Mouse (Mus musculus) limb, embryonic 12.5 days (tissue): ENCODE data around the gene Cd164l2. TPM values are rescaled to one million over a fixed set of nuclear protein-coding genes. Genes with fewer than 3 reads are reported as not detected.
A peak's percentile ranks its signal among the peaks of the same experiment; 100 is the strongest.

Source experiments
- ATAC-seq: fragments of 200-750 bp; cut with Nextera tagmentation; 2 replicates; pipeline ENCODE4 v1.8.0; 2017; ENCODE audit warnings: low read depth, moderate TSS enrichment; ENCODE audit not compliant: insufficient number of reproducible peaks, insufficient read depth, low FRiP score, low TSS enrichment
- H3K27ac ChIP-seq: fragments of 300-500 bp; sonication (generic); 2 replicates; pipeline ENCODE4 v1.5.1; 2016; ENCODE audit warnings: mild to moderate bottlenecking, moderate library complexity
- H3K27me3 ChIP-seq: fragments of 300-500 bp; sonication (generic); 2 replicates; pipeline ENCODE4 v1.6.1; 2016; ENCODE audit warnings: mild to moderate bottlenecking, moderate library complexity
- H3K36me3 ChIP-seq: fragments of 300-500 bp; sonication (generic); 2 replicates; pipeline ENCODE4 v1.6.1; 2016; ENCODE audit warnings: mild to moderate bottlenecking, moderate library complexity
- H3K4me1 ChIP-seq: fragments of 300-500 bp; sonication (generic); replicated peaks from 2 replicates; pipeline ENCODE4 v1.6.1; 2016
- H3K4me2 ChIP-seq: fragments of 300-500 bp; sonication (generic); 2 replicates; pipeline ENCODE4 v1.6.1; 2016; ENCODE audit warnings: mild to moderate bottlenecking, moderate library complexity
- H3K4me3 ChIP-seq: fragments of 300-500 bp; sonication (generic); replicated peaks from 2 replicates; pipeline ENCODE4 v1.5.1; 2016; ENCODE audit warnings: mild to moderate bottlenecking
- H3K9ac ChIP-seq: fragments of 300-500 bp; sonication (generic); replicated peaks from 2 replicates; pipeline ENCODE4 v1.6.1; 2016; ENCODE audit warnings: mild to moderate bottlenecking, moderate library complexity
- H3K9me3 ChIP-seq: fragments of 300-500 bp; sonication (generic); 2 replicates; pipeline ENCODE4 v1.6.1; 2016; ENCODE audit warnings: mild to moderate bottlenecking, moderate library complexity
- WGBS: fragments of 180-500 bp; shearing (Covaris S2); methylation state at CpG from one replicate; pipeline ENCODE4 v1.1.7; 2016; 5-methylcytosine and 5-hydroxymethylcytosine counted together
- polyA plus RNA-seq: library from polyadenylated mRNA; unstranded; fragments of >200 nt; fragmentation: Nextera tagmentation; extraction: Ambion mirVana; gene quantifications from 2 replicates; pipeline ENCODE4 v1.2.1, GENCODE M21; 2016

The Cd164l2 gene
- polyA plus RNA-seq, 1 experiment from 2014 or later, result 3.2 TPM

DNA sequence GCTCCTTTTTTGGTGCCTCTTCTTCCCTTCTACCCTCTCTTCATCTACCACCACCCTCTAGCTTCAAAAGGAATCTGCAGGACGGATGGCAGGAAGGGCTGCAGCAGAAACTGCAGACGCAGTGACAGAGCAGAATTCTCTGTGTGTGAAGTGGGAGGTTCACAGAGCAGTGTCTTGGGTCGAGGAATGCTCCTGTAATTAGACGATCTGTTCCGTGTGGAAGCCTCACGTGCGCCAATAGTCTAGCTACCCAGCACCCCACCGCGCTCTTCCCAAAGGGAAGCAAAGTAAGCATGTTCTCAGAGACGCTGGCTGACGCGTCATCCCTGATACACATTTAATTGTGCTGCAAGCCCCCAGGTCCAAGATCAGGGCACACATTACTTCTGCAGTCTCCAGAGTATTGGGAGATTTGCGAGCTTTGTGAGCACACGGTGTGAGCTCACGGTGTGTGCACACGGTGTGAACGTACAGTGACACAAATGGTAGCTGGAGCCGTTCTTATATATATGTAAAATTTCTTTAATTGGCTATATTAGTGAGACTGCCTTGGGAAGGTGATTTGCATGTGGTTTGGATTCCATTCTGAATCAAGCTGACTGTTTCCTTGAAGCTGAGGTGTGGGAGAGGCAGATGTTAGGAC lies 35.0 kb upstream of the Cd164l2 start:
- WGBS, result 71% methylated on average over 18 of the region's 18 CpGs
- no peak overlapping the region for H3K4me3 ChIP-seq
- H3K36me3 ChIP-seq, result peaks cover 46% of the 10 kb centered on the region
- peaks cover 29% of the 10 kb centered on the region for H3K4me1 ChIP-seq
- H3K4me2 ChIP-seq, result no peak overlapping the region
- no peaks in the 10 kb centered on the region for H3K9me3 ChIP-seq
- ATAC-seq, result no peak
- no peak overlapping the region for H3K9ac ChIP-seq
- peak overlapping the region; percentile 60 for H3K27ac ChIP-seq
- no peaks in the 10 kb centered on the region for H3K27me3 ChIP-seq

DNA sequence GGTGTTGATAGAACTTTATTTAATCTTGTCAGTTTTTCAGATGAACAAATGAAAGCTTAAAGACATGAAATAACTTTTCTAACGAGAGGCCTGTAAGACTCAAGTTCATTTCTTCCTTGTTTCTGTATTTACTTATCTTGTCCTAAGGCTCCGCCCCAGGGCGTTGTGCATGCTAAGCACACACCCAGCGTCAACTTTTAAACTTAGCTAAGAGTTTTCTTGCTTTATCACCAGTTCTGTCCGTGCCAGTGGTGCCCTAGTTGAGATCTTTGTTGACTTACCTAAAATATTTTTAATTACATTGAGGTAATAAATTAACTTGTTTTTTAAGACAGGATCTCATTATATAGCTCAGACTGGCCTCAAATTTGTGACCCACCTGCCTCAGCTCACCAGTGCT lies 33.6 kb upstream of the Cd164l2 start:
- 88% methylated on average over 5 of the region's 5 CpGs for WGBS
- Histone ChIP-seq H3K9me3 (no peaks in the 10 kb centered on the region), H3K4me3 (no peak overlapping the region), H3K9ac (no peak overlapping the region), H3K4me1 (peaks cover 34% of the 10 kb centered on the region), H3K27ac (no peak overlapping the region), H3K4me2 (no peak overlapping the region), H3K36me3 (peaks cover 53% of the 10 kb centered on the region), H3K27me3 (no peaks in the 10 kb centered on the region)
- ATAC-seq, result no peak

DNA sequence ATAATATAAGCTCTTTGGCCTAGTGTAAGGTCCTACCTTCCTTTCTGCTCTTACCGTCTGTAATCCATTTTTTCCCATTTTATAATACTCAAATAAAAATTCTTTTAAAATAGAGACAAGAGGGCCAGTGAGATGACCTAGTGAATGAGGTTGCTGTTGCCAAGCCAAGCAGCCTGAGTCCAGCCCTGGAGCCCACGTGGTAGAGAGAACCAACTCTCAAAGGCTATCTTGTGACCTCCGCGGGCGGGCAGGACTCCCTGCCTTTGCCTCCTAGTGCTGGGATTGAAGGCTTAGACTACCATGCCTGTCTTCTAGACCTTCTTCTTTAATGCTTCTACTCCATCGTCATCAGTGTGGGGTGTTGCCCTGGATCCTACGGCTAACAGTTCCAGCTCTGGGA lies 32.7 kb upstream of the Cd164l2 start:
- Histone ChIP-seq H3K27ac (no peak overlapping the region), H3K9ac (no peak overlapping the region), H3K27me3 (no peaks in the 10 kb centered on the region), H3K4me2 (no peak overlapping the region), H3K4me3 (no peak overlapping the region), H3K9me3 (no peaks in the 10 kb centered on the region), H3K4me1 (peaks cover 40% of the 10 kb centered on the region), H3K36me3 (peaks cover 53% of the 10 kb centered on the region)
- no peak for ATAC-seq
- 91% methylated on average over 7 of the region's 7 CpGs for WGBS

DNA sequence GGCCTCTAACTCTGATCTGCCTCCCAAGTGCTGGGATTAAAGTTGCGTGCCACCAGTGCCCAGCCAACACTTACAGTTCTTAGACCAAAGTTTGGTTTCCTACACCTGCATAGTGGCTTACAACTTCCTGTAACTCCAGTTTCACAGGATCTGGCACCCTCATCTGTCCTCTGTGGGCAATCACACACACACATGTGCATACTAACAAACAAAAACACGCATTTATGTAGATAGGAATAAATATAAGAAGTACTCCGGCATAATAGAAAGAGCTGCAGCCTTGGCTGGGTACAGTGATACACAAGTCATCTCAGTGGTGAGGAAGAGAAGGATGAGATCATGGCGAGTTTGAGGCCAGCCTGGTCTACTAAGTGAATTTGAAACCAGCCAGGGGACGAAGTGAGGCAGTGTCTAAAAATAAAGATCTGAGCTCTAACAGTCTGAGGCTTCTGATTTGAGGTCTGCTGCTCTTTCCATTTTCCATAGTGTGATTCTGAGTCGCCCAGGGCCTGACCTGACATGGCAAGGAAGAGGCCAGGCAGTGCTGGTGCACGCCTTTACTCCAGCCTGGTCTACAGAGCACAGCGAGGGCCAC lies 29.4 kb upstream of the Cd164l2 start:
- H3K27me3 ChIP-seq, result no peaks in the 10 kb centered on the region
- peak overlapping the region; percentile 94 for H3K27ac ChIP-seq
- peaks cover 55% of the 10 kb centered on the region for H3K36me3 ChIP-seq
- H3K4me1 ChIP-seq, result peaks cover 43% of the 10 kb centered on the region
- no peak for ATAC-seq
- H3K4me3 ChIP-seq, result no peak overlapping the region
- no peak overlapping the region for H3K4me2 ChIP-seq
- 92% methylated on average over 8 of the region's 8 CpGs for WGBS
- H3K9me3 ChIP-seq, result no peaks in the 10 kb centered on the region
- no peak overlapping the region for H3K9ac ChIP-seq

DNA sequence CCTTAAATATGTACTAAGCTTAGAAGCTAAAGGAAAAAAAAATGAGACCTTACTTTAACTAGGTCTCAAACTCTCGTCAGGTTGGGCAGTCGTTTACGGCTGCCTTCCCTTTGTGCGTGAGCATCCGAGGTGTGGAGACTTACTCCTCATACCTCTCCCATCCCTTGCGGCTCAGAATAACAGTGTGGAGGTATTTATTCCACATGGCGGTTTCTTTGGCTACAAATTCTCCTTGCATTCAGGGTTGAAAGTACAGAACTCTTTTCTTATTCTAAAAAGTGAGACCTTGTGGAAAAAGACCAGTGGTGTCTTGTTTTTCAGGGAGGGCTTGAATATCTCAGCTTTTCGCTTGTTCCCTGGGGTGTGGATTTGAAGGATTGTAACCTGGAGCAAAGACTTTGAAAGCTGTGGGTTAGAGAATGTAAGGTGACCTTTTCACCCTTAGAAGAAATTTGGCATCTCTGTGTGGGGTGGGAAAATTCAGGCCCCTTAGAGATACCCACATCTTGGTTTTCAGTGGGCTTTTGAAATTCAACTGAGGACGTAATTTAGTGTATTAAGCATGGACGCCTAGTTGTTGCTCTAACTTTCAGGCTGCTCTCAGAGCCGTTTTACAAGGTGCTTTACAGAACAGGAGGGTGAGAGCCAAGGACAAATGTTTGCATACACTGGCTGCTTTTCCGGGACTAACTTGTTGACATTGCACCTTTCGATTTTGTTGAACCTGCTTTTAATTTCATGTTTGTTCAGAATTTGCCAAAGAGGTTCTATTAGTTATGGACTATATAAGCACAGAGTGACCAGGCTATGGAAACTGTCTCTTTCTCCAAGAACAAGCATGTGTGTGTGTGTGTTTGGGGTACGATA lies 27.7 kb upstream of the Cd164l2 start:
- H3K9ac ChIP-seq, result peak overlapping the region; percentile 18; the same call in 1 of the 2 replicates
- H3K27me3 ChIP-seq, result no peaks in the 10 kb centered on the region
- WGBS, result 24% methylated on average over 14 of the region's 14 CpGs
- H3K27ac ChIP-seq, result peak overlapping the region; percentile 94
- H3K4me2 ChIP-seq, result peak overlapping the region; percentile 49
- no peaks in the 10 kb centered on the region for H3K9me3 ChIP-seq
- ATAC-seq, result no peak
- peaks cover 61% of the 10 kb centered on the region for H3K36me3 ChIP-seq
- no peak overlapping the region for H3K4me3 ChIP-seq
- peaks cover 43% of the 10 kb centered on the region for H3K4me1 ChIP-seq

DNA sequence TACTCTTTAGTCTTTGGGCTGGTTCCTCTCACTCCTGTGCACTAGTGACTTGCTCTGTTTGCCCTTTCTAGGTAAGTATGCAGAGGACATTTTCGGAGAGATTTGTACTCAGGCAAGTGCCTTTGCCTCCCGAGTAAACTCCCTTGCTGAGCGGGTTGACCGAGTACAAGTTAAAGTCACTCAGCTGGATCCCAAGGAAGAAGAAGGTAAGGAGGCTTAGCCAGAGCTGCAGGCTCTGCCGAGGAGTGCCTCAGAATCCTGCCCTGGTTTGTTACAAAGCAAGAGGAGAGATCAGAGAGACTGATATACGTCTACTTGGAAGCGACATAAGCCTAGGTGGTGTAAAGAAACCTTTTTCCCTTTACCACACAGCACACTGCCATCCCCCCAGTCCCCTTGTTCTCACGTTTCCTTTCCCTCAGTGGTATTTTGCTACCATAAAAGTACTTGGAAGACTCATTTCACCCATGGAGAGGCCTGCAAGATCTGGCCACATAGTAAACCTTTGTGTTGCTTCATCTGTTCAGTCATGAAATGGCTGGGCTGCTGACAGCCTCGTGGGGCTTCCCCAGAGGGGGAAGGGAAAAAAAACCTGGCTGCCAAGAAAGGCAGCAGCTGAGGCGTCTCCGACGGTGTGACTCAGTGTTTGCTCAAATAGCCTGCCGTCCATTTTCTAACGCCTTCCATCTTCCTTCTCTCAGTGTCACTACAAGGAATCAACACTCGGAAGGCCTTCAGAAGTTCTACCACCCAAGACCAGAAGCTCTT lies 26.8 kb upstream of the Cd164l2 start:
- Histone ChIP-seq H3K9ac (peak overlapping the region; percentile 42; the same call in 1 of the 2 replicates), H3K9me3 (no peaks in the 10 kb centered on the region), H3K27ac (peak overlapping the region; percentile 94), H3K27me3 (no peaks in the 10 kb centered on the region), H3K4me2 (peak overlapping the region; percentile 49), H3K4me1 (peaks cover 47% of the 10 kb centered on the region), H3K36me3 (peaks cover 61% of the 10 kb centered on the region), H3K4me3 (peak overlapping the region; percentile 15)
- 14% methylated on average over 15 of the region's 15 CpGs for WGBS
- peak; percentile 55; the same call in 1 of the 2 replicates for ATAC-seq

DNA sequence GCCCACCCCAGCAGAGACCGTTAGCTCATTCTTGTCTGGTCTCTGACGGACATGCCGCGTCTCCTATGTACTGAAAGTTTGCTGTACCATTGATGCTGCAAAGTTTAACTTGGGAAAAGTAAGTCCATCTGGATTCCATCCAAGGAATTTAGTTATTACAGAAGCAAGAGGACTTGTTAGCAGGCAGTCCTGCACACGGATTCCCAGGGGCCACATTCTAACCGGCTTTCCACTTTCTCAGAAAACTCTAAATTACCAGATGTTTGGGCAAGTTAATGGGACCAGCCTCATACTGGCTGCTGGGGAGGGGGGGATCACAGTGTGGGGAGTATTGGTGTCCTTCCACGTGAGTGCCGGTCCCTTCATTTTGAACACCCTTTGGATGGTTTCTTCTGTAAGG lies 26.0 kb upstream of the Cd164l2 start:
- H3K9ac ChIP-seq, result no peak overlapping the region

DNA sequence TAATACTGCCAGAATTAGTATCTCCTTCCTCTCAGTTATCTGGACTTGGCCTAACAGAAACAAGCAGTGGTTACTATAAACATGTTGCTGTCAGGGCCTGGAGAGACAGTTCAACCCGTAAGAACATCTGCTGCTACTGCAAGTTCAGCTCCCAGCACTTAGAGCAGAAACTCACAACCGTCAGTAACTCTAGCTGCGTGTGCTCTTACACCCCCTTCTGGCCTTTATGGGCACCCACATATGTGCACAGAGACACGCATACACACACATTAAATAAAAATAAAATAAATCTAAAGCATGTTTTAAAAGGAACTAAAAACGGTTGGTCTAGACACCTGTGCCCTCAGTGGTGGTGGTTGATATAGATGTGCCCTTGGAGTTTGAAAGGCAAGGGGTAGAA lies 25.1 kb upstream of the Cd164l2 start:
- 89% methylated on average over 5 of the region's 5 CpGs for WGBS
- no peaks in the 10 kb centered on the region for H3K9me3 ChIP-seq
- H3K9ac ChIP-seq, result no peak overlapping the region
- H3K4me3 ChIP-seq, result no peak overlapping the region
- peaks cover 61% of the 10 kb centered on the region for H3K36me3 ChIP-seq
- ATAC-seq, result no peak
- H3K4me2 ChIP-seq, result no peak overlapping the region
- H3K4me1 ChIP-seq, result peaks cover 47% of the 10 kb centered on the region
- H3K27ac ChIP-seq, result no peak overlapping the region
- H3K27me3 ChIP-seq, result no peaks in the 10 kb centered on the region

More for the DNA sequence above, 26.0 kb upstream of the Cd164l2 start:
- 30% methylated on average over 8 of the region's 8 CpGs for WGBS
- H3K27me3 ChIP-seq, result no peaks in the 10 kb centered on the region
- peaks cover 61% of the 10 kb centered on the region for H3K36me3 ChIP-seq
- H3K9me3 ChIP-seq, result no peaks in the 10 kb centered on the region
- H3K4me1 ChIP-seq, result peaks cover 47% of the 10 kb centered on the region
- peak overlapping the region; percentile 94 for H3K27ac ChIP-seq
- peak overlapping the region; percentile 49 for H3K4me2 ChIP-seq
- peak overlapping the region; percentile 15; the same call in 1 of the 2 replicates for H3K4me3 ChIP-seq
- ATAC-seq, result peak; percentile 34; the same call in 1 of the 2 replicates

DNA sequence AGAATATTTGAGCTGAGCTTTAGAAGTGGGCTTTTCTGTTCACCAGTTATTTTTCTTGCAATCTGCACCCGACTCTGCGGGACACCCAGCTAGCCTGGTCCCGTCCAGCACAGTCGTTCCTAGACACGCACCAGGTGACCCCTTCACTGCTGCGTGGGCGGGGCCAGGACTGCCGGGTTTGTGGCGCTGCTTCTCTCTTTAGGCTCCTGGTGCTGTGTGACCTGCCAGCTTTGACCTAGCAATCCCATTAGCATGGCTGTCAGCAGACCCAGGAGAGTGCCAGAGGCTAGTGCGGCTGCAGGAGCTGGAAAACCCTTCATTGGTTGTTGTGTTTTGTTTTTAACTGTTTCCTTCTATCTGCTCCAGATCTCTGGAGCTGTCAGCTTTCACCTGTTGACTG lies 22.5 kb upstream of the Cd164l2 start:
- no peaks in the 10 kb centered on the region for H3K27me3 ChIP-seq
- no peak overlapping the region for H3K4me2 ChIP-seq
- H3K9ac ChIP-seq, result no peak overlapping the region
- no peak overlapping the region for H3K4me3 ChIP-seq
- WGBS, result 54% methylated on average over 10 of the region's 10 CpGs
- no peaks in the 10 kb centered on the region for H3K9me3 ChIP-seq
- H3K36me3 ChIP-seq, result peaks cover 80% of the 10 kb centered on the region
- ATAC-seq, result no peak
- H3K27ac ChIP-seq, result no peak overlapping the region; the same call in 1 of the 2 replicates
- H3K4me1 ChIP-seq, result peaks cover 26% of the 10 kb centered on the region

DNA sequence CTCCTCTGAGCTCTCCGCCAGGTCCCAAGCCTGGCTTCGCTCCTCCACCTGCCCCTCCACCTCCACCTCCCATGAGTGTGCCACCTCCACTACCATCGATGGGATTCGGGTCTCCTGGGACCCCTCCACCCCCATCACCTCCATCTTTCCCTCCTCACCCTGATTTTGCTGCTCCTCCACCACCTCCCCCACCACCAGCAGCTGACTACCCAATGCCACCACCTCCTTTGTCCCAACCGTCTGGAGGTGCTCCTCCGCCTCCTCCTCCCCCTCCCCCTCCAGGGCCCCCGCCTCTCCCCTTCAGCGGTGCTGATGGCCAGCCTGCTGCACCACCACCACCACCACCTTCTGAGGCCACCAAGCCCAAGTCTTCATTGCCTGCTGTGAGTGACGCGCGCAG lies 17.4 kb upstream of the Cd164l2 start:
- WGBS, result 88% methylated on average over 10 of the region's 11 CpGs
- Histone ChIP-seq H3K9me3 (no peaks in the 10 kb centered on the region), H3K9ac (no peak overlapping the region), H3K4me2 (no peak overlapping the region), H3K27me3 (no peaks in the 10 kb centered on the region), H3K4me1 (peaks cover 39% of the 10 kb centered on the region), H3K4me3 (no peak overlapping the region), H3K27ac (no peak overlapping the region), H3K36me3 (peaks cover 76% of the 10 kb centered on the region)
- no peak for ATAC-seq

DNA sequence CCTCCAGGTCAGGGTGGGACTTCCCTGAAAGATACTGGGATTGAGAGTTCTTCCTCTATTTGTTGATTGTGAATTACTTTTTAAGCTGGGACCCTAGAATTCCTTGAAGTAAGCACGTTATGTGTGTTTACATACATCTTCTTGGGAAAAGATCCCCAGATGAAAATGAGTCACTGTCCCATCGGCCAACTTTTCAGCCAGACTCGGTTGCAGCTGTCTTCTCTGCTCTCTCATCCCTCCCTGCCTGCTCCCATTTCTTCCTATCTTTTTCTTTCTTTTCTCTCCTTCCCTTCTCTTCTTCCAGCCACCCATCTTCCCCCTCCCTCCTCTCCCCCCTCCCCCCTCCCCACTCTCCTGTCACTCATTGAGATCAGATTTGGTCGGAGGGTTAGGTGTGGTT lies 16.9 kb upstream of the Cd164l2 start:
- H3K4me1 ChIP-seq, result peaks cover 43% of the 10 kb centered on the region
- H3K36me3 ChIP-seq, result peaks cover 71% of the 10 kb centered on the region
- no peaks in the 10 kb centered on the region for H3K9me3 ChIP-seq
- no peak overlapping the region for H3K4me3 ChIP-seq
- H3K27ac ChIP-seq, result no peak overlapping the region
- H3K27me3 ChIP-seq, result no peaks in the 10 kb centered on the region
- no peak for ATAC-seq
- H3K9ac ChIP-seq, result no peak overlapping the region
- WGBS, result 80% methylated on average over 4 of the region's 4 CpGs
- no peak overlapping the region for H3K4me2 ChIP-seq
